Mouse (Mus musculus) heart, embryonic 10.5 days (tissue): ENCODE measurements at regions not wholly inside any gene's neighbourhood (a gene's known extent, or its start where the extent isn't known, plus 50 kb on each side); places are given as distances from the start of the nearest gene placed in this dataset.

Experiments
- DNase-seq: peaks from one replicate; pipeline ENCODE4 v3.0.0-alpha.2; 2017; ENCODE audit warnings: low spot score
- H3K27ac ChIP-seq: fragments of 300-500 bp; sonication (generic); 2 replicates; pipeline ENCODE4 v1.5.1; 2016; ENCODE audit warnings: mild to moderate bottlenecking
- H3K27me3 ChIP-seq: fragments of 300-500 bp; sonication (generic); 2 replicates; pipeline ENCODE4 v1.6.1; 2016; ENCODE audit warnings: mild to moderate bottlenecking; ENCODE audit not compliant: poor library complexity, insufficient read depth, severe bottlenecking
- H3K36me3 ChIP-seq: fragments of 300-500 bp; sonication (generic); 2 replicates; pipeline ENCODE4 v1.6.1; 2016; ENCODE audit warnings: mild to moderate bottlenecking, moderate library complexity
- H3K4me1 ChIP-seq: fragments of 300-500 bp; sonication (generic); 2 replicates; pipeline ENCODE4 v1.6.1; 2016; ENCODE audit warnings: mild to moderate bottlenecking
- H3K4me3 ChIP-seq: fragments of 300-500 bp; sonication (generic); 2 replicates; pipeline ENCODE4 v1.5.1; 2016; ENCODE audit warnings: mild to moderate bottlenecking, moderate library complexity
- H3K9me3 ChIP-seq: fragments of 300-500 bp; sonication (generic); 2 replicates; pipeline ENCODE4 v1.6.1; 2016; ENCODE audit warnings: mild to moderate bottlenecking, moderate library complexity
- WGBS: fragments of 180-500 bp; shearing (Covaris S2); methylation state at CpG from one replicate; pipeline ENCODE4 v1.1.7; 2016; 5-methylcytosine and 5-hydroxymethylcytosine counted together

DNA sequence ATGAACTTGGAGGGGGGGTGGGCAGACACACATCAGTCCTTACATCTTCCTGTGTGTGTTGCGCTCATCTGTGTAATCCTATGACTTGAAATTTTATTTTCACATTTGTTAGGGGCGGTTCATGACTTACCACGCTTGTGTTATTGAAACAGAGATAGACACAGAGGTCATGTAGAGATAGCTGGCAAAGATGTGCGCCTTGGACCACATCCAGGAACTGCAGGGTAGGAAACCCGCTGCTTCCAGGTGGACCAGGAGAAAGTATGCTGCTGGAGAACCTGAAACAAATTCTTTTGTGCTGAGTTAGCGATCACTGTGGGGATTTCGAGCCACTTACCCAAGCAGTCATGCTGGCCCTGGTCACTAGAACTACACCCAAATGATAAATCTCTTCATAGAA is 89.1 kb downstream of the Kcnj2 start:
- 86% methylated on average over 7 of the region's 7 CpGs for WGBS
- Histone ChIP-seq H3K4me3 (no peak overlapping the region), H3K27me3 (no peaks in the 10 kb centered on the region), H3K36me3 (no peaks in the 10 kb centered on the region), H3K4me1 (no peaks in the 10 kb centered on the region), H3K9me3 (no peaks in the 10 kb centered on the region), H3K27ac (no peak overlapping the region)
- DNase-seq, result no peak

GRCm38 (mm10) chr11:111155747-111156146 is 89.8 kb downstream of the Kcnj2 start:
- H3K36me3 ChIP-seq, result no peaks in the 10 kb centered on the region
- DNase-seq, result no peak
- H3K4me1 ChIP-seq, result no peaks in the 10 kb centered on the region
- no peak overlapping the region for H3K4me3 ChIP-seq
- H3K27me3 ChIP-seq, result no peaks in the 10 kb centered on the region
- H3K27ac ChIP-seq, result no peak overlapping the region
- WGBS, result 93% methylated on average over 7 of the region's 7 CpGs
- no peaks in the 10 kb centered on the region for H3K9me3 ChIP-seq

DNA sequence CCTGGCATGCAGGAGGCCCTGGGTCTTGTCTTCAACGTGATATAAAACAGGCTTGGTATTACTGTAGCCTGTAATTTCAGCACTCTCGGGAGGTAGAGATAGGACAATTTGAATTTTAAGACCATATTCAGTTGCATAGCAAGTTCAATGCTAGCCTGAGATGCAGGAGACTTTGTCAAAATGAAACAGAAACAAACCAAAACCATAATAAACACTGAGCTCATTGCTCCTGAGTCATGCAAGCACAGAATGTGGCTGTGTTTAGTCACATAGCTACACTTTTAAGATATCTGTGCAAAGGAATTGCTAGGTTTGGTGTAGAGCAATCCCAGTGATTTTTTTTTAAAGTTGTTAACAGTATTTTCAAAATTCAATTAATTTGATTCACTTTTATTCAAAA is 93.3 kb downstream of the Kcnj2 start:
- Histone ChIP-seq H3K27me3 (no peaks in the 10 kb centered on the region), H3K4me1 (no peaks in the 10 kb centered on the region), H3K9me3 (no peaks in the 10 kb centered on the region), H3K27ac (no peak overlapping the region), H3K36me3 (no peaks in the 10 kb centered on the region), H3K4me3 (no peak overlapping the region)
- DNase-seq, result no peak
- 66% methylated on average over 2 of the region's 2 CpGs for WGBS

DNA sequence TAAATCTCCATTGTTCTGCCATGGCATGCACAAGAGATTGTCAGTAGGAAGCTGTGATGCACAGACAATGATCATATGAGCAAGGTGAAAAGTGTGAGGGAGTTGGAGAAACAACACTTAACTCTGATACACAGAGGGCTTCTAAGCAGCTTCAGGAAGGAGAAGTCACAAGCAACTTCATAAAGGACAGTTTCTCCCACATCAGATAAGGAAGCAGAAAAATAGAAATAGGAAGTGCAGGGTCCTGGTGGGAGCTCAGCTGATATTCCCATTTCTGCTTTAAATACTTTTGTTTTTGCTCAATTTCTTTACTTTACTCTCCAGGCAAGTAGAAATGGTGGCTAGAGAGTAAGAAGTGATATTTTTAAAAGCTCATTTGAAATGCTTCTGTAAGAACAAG is 98.9 kb downstream of the Kcnj2 start:
- H3K36me3 ChIP-seq, result no peaks in the 10 kb centered on the region
- no peaks in the 10 kb centered on the region for H3K27me3 ChIP-seq
- H3K27ac ChIP-seq, result no peak overlapping the region
- no peak overlapping the region for H3K4me3 ChIP-seq
- no peaks in the 10 kb centered on the region for H3K4me1 ChIP-seq
- no peak for DNase-seq
- no peaks in the 10 kb centered on the region for H3K9me3 ChIP-seq

DNA sequence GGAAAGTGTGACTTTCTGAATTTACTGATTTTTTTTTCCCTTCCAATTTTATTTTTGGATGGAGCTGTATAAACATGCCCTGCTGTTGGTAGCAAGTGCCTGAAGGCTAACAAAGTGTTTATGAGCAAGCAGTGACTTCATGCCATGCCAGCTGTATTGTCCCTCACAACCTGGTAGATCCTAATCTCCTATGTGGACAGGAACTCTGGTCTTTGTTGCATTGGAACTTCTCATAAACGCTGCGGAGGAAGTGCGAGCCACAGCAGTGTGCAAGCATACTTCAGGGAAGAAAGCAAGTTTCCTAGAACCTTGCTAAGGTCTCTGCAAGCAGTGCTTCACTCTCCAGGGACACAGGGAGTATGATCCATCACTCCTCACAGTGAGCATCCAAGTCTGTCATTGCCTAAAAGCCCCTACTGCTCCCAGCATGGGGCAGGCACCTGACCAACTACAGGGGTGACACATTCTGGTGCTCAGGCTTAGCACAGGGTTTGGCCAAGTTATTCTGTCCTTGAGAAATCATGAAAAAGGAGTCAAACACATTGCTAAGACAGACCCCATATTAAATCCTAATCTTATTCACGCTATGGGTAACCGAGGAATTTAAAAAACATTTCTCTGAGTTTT is 104.3 kb downstream of the Kcnj2 start:
- DNase-seq, result no peak
- WGBS, result 81% methylated on average over 5 of the region's 5 CpGs
- Histone ChIP-seq H3K4me3 (no peak overlapping the region), H3K27me3 (no peaks in the 10 kb centered on the region), H3K27ac (no peak overlapping the region), H3K4me1 (no peaks in the 10 kb centered on the region), H3K36me3 (no peaks in the 10 kb centered on the region), H3K9me3 (no peaks in the 10 kb centered on the region)

- H3K27ac ChIP-seq, result no peak overlapping the region
- H3K4me3 ChIP-seq, result no peak overlapping the region
- no peaks in the 10 kb centered on the region for H3K9me3 ChIP-seq
- WGBS, result 84% methylated on average over 4 of the region's 4 CpGs
- no peaks in the 10 kb centered on the region for H3K4me1 ChIP-seq
- no peaks in the 10 kb centered on the region for H3K27me3 ChIP-seq
- no peak for DNase-seq
- no peaks in the 10 kb centered on the region for H3K36me3 ChIP-seq
Observed at GRCm38 (mm10) chr11:111173525-111173924, 107.6 kb downstream of the Kcnj2 start.

DNA sequence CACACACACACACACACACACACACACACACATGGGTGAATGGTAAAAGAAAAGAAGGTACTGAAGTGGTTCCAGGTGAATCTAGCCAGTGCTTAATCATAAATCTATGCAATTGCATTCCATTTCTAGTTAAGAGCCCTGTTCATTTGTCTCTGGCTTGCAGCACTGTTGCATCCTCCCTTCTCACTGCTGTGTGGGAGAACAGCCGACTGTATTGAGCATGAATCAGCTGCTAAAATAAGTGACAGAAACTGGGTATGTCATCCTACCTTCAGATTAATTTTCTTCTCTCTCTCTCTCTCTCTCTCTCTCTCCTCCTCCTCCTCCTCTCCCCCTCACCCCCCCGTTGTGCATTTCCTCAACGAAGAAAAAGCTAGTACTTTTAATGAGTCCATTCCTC is 109.6 kb downstream of the Kcnj2 start:
- Histone ChIP-seq H3K27me3 (no peaks in the 10 kb centered on the region), H3K27ac (no peak overlapping the region), H3K4me1 (no peaks in the 10 kb centered on the region), H3K4me3 (no peak overlapping the region), H3K36me3 (no peaks in the 10 kb centered on the region), H3K9me3 (no peaks in the 10 kb centered on the region)
- DNase-seq, result no peak
- WGBS, result 73% methylated on average over 3 of the region's 3 CpGs

DNA sequence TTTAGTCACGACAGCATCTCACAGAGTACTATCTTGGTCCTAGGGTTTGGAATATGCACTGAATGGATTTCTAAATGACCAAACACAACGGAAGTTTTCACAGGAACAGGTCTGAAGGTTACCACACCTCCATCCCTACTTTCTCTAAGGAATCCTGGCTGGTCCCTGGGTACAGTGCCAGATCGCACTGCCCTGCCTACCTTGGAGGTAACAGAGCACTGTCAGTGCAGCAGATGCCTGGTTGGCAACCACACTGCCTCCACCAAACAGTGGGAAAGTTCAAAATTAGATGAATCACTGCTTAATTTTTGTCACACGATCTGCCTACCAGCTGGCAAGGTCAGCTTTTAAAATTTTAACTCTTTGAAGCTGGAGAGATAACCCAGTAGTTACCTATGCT is 111.6 kb downstream of the Kcnj2 start:
- Histone ChIP-seq H3K9me3 (no peaks in the 10 kb centered on the region), H3K27ac (no peak overlapping the region), H3K4me3 (no peak overlapping the region), H3K27me3 (no peaks in the 10 kb centered on the region), H3K4me1 (no peaks in the 10 kb centered on the region), H3K36me3 (no peaks in the 10 kb centered on the region)
- DNase-seq, result no peak
- WGBS, result 77% methylated on average over 4 of the region's 4 CpGs

GRCm38 (mm10) chr11:111197422-111197821 is 131.5 kb downstream of the Kcnj2 start:
- WGBS, result 77% methylated on average over 4 of the region's 4 CpGs
- Histone ChIP-seq H3K27ac (no peak overlapping the region), H3K4me3 (no peak overlapping the region), H3K36me3 (no peaks in the 10 kb centered on the region), H3K9me3 (no peaks in the 10 kb centered on the region), H3K4me1 (no peaks in the 10 kb centered on the region), H3K27me3 (no peaks in the 10 kb centered on the region)
- no peak for DNase-seq

GRCm38 (mm10) chr11:111200512-111200911 is 134.5 kb downstream of the Kcnj2 start:
- Histone ChIP-seq H3K36me3 (no peaks in the 10 kb centered on the region), H3K4me1 (no peaks in the 10 kb centered on the region), H3K9me3 (no peaks in the 10 kb centered on the region), H3K27me3 (no peaks in the 10 kb centered on the region), H3K27ac (no peak overlapping the region), H3K4me3 (no peak overlapping the region)
- no peak for DNase-seq
- WGBS, result 68% methylated on average over 2 of the region's 2 CpGs

- Histone ChIP-seq H3K4me3 (no peak overlapping the region), H3K9me3 (no peaks in the 10 kb centered on the region)
- DNase-seq, result no peak
Observed at GRCm38 (mm10) chr11:111202780-111203179, 136.8 kb downstream of the Kcnj2 start.

GRCm38 (mm10) chr11:111210565-111210964 is 144.6 kb downstream of the Kcnj2 start:
- no peak overlapping the region for H3K4me3 ChIP-seq
- peaks cover 14% of the 10 kb centered on the region for H3K4me1 ChIP-seq
- no peak overlapping the region for H3K27ac ChIP-seq
- H3K36me3 ChIP-seq, result no peaks in the 10 kb centered on the region
- no peaks in the 10 kb centered on the region for H3K27me3 ChIP-seq
- DNase-seq, result no peak
- no peaks in the 10 kb centered on the region for H3K9me3 ChIP-seq

More at GRCm38 (mm10) chr11:111202780-111203179, 136.8 kb downstream of the Kcnj2 start:
- no peak overlapping the region for H3K27ac ChIP-seq
- no peaks in the 10 kb centered on the region for H3K4me1 ChIP-seq
- no peaks in the 10 kb centered on the region for H3K27me3 ChIP-seq
- H3K36me3 ChIP-seq, result no peaks in the 10 kb centered on the region

DNA sequence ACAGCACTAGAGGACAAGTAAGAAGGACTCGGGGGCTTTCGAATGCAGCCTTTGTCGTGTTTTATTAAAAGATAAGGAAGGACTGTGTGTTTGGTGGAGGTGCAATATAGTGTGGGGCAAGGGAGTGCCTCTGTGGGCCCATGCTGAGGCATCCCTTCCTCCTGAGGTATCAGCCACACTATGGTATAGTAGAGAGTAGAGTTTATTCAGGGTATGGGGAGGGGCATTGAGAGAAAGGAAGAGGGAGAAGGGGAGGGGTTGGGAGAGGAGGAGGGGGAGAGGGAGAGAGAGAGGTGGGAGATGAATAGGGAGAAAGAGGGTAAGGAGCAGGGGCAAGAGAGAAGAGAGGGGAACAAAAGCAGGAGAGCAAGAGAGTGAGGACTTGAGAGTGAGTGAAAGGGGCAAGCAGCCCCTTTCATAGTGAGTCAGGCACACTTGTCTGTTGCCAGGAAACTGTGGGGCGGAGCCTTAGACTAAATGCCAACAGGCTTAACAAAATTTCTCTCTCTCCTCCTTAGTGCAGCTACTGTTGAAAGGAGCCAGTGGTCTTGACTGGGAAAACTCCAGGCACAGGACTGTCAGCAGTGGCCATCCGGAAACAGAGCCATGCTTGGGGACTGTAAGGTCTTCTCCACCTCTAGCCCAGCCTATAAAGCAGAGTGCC is 146.2 kb downstream of the Kcnj2 start:
- DNase-seq, result no peak
- no peaks in the 10 kb centered on the region for H3K36me3 ChIP-seq
- H3K4me1 ChIP-seq, result peaks cover 14% of the 10 kb centered on the region
- H3K27ac ChIP-seq, result 0 out of 2 replicates have a peak overlapping the region, but pooled peaks have one; percentile 18
- 65% methylated on average over 5 of the region's 5 CpGs for WGBS
- H3K27me3 ChIP-seq, result no peaks in the 10 kb centered on the region
- no peaks in the 10 kb centered on the region for H3K9me3 ChIP-seq
- no peak overlapping the region for H3K4me3 ChIP-seq
